Mouse (Mus musculus) cerebellum, postnatal 4 days (tissue): ENCODE measurements at regions not wholly inside any gene's neighbourhood (a gene's known extent, or its start where the extent isn't known, plus 50 kb on each side); places are given as distances from the start of the nearest gene placed in this dataset.

Experiments used
- DNase-seq, 2 experiments: peaks; one replicate each; pipeline ENCODE4 v3.0.0; 2022; ENCODE audit warnings: low spot score in 2 of 2, mixed read lengths in 1 of 2

DNA sequence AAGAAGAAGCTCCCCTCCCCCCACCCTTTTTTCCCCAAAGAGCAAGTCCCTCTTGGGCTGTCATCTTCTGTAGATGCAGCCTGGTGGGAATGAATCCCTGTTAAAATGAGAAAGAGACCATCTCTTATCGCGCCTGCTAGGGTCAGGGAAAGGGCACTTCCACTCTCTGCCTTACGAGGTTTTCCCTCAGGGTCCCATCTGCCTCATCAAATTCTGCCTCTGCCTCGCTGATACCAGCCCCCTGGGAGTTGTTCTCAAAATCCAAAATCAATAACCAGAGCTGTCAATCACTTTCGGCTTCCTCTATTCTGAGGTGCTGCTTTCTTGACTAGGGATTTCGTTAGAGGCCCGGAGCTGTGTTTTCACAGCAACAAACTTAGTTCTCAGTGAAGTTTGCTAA is 255.7 kb downstream of the Stim2 start:
- DNase-seq = no peak

DNA sequence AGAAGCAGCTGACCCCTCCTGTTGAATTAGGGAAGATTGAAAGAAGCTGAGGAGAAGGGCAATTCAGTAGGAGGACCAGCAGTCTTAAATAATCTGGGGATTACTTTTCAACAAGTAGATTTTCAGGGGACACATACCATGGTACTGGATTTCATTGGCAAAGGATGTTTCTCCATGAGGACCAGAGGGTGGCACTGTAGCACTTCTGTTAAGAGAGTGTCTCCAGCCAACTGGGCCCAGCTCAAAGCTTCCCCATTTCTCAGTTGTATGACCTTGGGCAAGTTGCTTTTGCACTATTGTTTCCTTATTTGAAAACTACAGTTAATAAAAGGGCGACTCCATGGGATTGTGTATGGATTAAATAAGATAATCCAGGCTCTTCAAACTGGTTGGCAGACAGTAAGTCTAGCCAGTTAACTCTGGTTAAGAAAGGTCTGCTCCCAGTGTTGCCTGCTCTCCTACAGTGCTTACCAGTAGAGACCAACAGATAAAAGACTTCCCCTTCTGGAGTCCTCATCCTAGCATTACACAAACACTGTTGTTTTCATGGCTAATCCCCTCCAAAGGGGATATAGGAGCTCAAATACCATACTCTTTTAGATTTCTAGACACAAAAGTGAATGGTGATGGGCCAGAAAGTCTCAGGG is 259.9 kb downstream of the Stim2 start:
- DNase-seq = peak in 1 of 2 experiments; percentile 26

DNA sequence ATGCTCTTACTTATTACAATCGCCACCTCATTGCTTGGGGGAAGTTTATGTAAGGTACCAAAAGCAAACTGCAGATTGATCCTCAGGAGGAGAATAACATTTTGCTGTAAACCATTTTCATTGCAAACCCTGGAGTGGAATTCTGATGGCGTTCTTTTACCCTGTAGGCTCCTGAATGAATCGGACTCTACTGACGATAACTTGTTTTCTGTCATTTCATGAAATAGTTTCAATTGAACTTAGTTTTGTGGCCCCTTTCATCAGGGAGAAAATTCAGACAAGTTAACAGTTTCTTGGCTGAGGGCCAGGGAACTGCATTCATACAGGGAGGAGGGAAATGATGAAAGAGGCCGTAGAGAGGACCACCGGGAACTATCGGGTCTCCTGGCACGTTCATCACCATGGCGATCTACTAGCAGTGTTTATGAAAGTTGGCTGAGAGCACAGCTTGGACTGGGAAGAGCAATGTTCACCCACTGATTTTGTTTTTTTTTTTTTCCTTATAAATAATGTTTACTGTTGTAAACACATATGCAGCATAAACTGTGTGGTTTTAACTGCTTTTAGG is 266.7 kb downstream of the Stim2 start:
- peak in 1 of 2 experiments; percentile 27 for DNase-seq

DNA sequence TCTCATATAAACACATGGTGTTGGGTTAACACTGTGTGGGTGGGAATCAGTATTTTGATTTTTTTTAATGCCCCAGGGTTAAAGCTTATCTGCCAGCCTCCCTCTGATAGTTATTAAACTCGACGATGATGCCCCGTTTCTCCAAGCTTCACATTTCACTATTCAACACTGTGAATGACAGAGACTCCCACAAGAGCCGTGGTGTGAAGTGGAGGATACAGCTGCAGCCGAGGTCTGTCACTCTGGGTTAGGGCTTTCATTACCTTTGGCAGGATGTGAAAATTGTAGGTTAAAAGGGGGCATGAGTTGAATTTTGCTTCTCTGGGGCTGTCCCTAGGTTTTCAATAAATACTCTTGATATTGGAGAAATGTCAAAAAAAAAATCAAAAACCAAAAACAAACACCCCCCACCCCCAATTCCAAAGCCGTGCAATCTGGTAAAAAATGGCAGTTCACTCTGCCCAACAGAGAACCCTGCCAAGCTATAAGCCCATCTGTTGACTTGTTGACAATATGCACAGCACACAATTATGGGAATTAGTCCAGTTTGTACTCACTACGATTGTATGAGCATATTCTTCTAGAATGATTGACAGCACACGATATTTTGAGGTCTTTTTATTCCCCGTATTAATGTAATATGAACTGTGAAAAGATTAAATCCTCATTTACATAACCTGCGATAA is 269.7 kb downstream of the Stim2 start:
- DNase-seq = no peak

DNA sequence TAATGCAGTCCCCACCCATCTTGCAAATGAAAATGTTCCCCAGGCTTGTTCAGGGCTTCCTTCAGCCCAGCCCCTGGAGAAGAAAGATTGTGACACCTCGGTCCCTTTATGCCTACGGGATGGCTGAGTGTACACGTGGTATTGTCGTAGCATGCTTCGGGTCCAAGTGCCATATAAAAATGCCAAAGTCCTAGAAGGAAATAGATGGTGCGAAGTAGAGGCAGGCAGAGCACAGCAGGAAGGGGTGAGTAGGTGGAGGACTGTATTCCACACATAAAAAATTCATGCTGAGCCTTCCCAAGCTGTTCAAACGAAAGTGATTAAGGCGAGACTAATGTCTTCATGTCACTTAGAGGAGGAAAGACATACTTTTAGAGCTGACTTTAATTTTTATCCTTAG is 281.1 kb downstream of the Stim2 start:
- DNase-seq = no peak

DNA sequence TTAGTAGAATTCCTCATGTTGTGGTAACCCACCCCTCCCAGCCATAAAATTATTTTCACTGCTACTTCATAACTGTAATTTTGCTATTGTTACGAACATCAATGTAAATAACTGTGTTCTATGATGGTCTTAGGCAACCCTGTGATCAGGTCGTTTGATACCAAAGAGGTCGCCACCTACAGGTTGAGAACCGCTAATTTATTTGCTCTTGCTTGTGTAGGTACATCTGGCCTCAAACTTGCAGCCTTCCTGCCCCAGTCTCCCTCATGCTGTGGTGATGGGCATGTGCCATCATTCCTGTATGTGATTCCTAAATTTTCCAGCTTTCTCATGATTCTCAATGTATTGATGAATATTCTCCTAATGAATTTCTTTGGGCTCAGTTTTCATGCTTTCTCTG is 282.4 kb downstream of the Stim2 start:
- DNase-seq = no peak

DNA sequence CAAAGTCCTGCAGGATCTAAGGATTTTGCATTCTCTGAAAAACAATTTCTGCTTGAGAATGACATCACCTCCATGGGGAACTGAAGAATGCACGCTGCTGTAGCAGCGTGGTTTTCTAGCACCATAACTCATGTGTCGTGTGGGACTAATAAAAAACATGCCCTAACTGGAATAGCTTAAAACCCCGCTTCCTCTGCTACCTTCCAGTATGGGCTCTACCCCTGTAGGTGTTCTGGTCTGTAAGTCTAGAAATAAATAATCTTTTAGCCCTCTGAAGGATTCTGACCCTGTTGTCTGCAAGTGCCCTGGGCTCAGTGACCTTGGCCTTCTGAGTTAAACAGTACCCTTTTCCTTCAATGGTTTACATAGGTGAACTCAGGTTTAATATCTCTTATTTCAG is 282.8 kb downstream of the Stim2 start:
- DNase-seq = no peak

DNA sequence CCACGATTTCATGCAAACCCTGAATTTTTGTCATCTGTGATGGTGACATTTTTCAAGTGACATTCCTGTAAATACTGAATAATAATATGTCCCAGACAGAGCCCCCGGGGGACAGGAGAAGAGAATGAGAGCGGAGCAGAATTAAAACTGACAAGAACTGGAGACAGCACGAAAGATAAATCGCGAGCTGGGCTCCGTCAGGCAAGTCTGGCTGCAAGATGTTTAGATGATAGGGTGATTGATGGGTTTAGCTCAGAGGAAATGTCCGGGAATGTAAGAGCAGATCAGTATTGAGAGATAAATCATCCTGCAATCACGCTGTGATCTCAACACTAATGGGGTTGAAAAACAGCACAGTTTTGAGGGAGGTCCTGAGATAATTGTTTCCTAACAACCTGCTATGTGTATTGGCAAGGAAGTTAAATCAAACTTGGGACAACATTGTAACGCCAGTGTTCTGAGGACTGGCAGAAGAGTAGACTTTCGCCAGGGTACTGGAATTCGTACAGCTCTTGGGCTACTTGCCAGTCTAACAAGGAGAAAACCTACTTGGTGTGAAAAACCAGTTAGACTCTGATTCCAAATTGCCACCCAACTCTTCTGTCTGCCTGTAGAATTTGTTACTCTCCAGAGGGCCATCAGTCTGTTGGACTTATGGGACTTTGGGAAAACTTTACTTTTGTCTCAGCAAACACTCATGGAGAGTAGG is 292.2 kb downstream of the Stim2 start:
- DNase-seq = no peak

DNA sequence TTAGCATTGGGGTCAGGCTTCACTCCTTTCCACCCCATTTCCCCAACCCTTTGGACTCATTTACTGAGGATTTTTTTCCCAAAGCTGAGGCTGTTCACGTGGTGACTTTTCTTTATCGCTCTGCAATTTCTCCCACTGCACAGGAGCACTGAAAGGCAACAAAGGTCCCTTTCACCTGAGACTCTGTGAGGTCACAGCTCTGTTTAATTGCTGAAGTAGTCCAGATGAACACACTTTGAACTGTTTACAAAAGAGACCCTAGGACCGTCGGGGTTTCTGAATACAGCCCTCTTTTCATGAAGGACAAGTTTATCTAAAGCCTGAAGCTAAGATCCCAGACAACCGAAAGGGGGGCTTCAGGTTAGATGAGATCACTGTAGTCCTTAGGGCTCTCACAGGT is 293.6 kb downstream of the Stim2 start:
- DNase-seq = no peak

DNA sequence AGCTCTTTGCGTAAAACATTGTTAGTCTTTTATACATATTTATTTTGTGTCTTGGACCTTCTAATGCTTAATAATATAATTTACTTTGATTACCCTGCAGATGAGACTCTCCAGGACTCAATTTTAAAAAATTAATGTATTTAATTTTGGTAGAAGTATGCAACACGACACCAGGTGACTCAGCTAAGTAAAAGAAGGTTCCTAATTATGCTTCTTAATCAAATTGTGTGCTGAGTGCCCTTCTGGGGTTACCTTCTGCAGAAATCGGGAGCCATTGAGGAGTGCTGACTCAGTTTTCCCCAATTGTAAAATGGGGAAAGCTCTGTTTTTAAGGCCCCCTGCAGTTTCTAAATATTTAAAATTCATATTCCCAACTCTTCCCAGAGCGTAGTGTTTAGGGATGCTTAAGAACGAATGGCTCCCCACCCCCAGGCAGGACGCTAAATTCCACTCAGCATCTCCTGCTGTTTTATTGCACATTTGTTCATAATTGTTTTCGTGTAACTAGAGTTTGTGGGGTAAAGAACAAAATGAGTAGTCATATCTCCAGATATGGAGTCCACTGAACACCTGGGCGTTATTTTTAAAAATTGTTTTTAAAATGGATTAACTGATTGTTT is 315.5 kb downstream of the Stim2 start:
- DNase-seq = no peak

DNA sequence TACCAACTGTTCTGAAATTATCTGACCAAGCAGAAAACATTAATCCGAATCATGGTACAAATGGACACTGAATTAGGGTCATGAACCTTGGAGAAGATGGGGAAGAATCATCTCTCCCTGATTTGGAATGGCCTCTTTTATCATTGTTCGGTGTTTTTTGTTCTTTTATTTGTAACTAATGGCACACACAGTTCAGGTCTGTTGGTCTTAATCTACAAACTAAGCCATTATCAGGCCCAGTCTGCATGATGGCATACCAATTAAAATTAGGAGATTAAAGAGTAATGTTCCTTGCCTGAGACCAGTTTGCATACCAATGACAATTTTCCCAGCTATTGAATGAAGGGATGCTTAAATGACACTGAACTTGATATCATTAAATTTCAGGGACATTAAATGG is 332.1 kb downstream of the Stim2 start:
- DNase-seq = no peak

DNA sequence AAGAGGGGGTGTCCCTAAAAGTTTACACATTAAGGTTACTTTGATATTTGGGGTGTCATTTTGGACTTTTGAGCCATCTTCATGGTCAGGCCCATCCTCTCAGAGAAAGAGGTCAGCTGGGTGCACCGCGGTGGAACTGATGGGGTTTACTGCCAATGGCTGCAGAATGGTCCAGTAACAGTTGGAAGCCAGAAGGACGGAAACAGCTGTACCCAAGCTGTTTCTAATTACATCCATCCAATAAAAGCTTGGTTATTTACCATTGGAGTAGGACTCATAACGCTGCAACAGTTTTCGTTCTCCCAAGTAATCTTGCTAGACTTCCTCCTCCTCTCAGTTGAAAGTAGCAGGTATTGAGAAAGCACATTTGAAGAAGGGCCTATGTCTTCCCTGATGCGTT is 344.7 kb downstream of the Stim2 start:
- peak in 1 of 2 experiments; percentile 8 for DNase-seq

DNA sequence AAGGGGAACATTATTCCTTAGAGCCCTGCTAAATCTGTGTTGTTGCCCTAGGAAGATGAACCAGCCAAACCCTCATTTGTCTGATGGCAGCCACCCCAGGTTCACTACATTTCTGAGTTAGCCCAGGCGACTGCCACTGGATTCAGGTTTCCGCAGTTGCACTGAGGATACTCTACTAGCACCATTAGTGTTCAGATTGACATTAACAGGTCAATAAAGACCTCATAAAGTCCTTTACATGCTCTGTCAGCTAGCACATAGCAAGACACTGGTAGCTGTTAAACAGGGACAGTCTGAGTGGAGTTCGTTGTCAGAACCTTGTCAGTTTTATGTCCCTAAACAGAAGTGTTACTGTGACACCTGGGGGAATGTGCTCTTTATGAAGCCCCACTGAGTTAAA is 345.1 kb downstream of the Stim2 start:
- no peak for DNase-seq

DNA sequence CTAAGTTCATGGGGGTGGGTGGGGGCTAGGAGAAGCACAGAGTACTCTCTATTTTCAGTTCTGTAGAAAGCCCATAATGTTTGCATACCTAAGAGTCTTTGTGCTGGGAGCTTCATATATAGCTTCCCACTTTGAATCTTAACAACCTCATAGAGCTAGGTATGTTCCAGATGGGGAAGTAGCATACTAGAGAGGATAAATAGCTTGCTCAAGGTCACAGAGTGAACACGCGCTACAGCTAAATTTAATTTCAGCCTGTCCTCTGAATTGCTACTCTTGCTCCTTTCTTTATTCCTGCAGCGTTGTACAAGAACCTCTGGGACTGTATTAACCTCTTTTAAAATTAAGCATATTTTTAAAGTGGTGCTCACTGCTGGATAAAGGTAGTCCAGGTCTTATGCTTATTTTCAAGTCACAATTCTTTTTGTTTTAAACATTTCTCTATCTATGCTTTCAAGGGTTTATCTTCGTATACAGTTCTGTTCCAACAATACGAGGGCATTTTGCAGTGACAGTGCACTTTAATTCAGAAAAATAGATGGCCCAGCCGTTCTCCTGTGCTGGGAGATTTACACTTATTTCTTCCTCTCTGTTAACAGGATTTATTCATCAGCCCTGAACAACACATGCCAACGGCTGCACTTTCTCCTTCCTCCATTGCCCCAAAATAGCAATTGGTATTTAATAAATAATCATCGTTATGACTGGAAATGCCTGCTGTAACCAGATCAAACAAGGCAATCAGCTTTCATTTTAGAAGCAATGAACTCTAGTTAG is 350.7 kb downstream of the Stim2 start:
- no peak for DNase-seq

DNA sequence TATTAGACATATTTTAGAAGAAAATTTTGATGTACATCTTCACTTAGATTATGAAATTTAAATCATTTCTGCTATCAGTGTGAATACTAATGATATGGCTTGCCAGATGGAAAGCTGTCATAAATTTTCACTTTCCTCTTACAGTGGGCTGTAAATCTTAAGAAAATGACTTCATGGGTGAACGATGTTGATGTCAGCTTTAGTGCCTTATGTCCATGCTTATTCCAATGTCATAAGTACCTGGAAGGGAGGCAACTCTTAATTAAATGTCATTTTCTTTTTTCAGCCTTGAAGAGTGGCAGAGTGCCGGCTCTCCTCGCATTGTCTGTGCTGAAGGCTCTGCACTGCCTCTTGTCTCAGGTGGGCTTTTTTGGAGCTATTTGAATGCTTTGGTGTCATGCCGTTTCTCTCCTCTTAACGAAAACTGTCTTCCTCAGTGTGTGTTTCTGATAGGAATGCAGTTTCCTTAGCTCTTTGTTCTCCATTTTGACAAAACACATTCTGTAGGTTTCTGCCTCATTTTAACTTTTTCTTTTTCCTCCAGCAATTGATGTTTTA is 351.6 kb downstream of the Stim2 start:
- no peak for DNase-seq

DNA sequence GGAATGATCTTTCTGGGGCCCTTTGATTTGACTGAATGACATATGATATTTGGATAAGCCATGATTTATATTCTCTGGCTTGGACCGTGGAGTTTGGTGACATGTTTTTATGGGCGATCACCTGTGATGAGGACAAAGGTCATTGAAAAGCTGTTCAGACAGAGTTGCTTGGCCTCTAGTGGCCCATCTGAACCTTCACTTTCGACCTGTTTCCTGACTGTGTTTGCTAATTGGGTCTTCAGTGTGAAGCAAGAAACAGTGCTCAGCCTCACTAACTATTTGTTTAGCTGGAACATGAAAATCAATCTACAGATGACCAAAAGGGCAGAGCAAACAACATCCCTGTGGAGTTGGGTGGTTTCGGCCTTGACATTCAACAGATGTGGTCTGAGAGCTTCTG is 357.8 kb downstream of the Stim2 start:
- no peak for DNase-seq

DNA sequence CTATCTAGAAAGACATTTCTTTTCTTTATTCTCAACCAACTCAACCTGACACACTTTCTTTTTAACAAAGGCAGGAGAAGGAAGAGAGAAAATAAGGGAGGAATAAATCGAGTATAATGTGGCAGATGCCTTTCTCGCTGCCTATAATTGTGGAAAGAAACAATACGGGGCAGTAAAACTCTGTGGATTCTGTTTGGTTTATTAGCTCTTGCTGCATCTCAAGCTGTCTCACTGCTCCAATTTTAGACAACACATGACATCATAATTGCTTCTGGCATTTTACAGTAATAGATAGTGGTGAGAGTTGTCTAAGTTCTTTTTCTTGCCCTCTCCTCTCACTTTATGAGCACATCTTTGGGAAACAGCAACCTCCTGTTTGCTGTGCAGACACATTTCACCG is 359.2 kb downstream of the Stim2 start:
- no peak for DNase-seq

DNA sequence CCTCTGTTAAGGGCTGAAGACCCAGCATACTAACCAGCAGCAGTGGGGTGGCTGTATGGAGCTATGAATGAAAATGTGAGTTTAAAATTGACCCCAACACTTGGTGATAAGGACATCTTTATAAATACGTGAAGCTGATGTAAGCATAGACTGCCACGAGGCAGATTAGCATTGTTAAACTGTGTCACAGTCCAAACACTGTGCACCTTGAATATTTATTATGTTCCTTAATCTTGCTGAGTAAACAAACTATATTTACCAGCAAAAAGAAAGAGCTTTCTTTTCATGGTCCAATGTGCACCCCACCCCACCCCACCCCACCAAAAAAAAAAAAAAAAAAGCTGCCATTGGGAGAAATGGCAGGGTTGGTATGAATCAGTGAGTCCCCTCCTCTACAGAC is 359.9 kb downstream of the Stim2 start:
- no peak for DNase-seq
